Mouse (Mus musculus) effector memory CD4-positive, alpha-beta T cell, adult 5 months (primary cell): ENCODE results near the gene Chrm4. TPM values are rescaled to one million over a fixed set of nuclear protein-coding genes. Genes with fewer than 3 reads are reported as not detected.

Source experiments
- polyA plus RNA-seq: library from polyadenylated mRNA; unstranded; fragments of 100-300 nt; shearing (Covaris generic); gene quantifications from one replicate; pipeline ENCODE4 v1.2.1, GENCODE M21; 2017

Chrm4 gene
- polyA plus RNA-seq, result 1.0 TPM

GRCm38 (mm10) chr2:91926949-91927348, at the start of gene Chrm4:
Gene Chrm4, plus strand, starts transcription at chr2:91927249.

GRCm38 (mm10) chr2:91932160-91932711, 5.2 kb downstream of the Chrm4 start, which contains the start of gene Mdk:
Gene Mdk, minus strand, starts transcription at chr2:91932297.

GRCm38 (mm10) chr2:91945483-91945882, 18.4 kb downstream of the Chrm4 start, which contains the start of gene Gm9821:
Gene Gm9821, plus strand, starts transcription at chr2:91945703.

GRCm38 (mm10) chr2:91975581-91976541, 48.8 kb downstream of the Chrm4 start, which contains the start of gene Dgkz:
Gene Dgkz, minus strand, starts transcription at chr2:91975864.

Other genes starting within 250 kb of the Chrm4 start
- gene Atg13, start 216.7 kb upstream of the Chrm4 start, polyA plus RNA-seq, result 49.0 TPM
- 3.8 TPM for gene Harbi1, start 216.4 kb upstream of the Chrm4 start, polyA plus RNA-seq
- gene Ambra1, start 197.1 kb upstream of the Chrm4 start, polyA plus RNA-seq, result 40.9 TPM
- not detected for gene Mdk, start 5.0 kb downstream of the Chrm4 start, polyA plus RNA-seq
- gene Gm9821, start 18.5 kb downstream of the Chrm4 start, polyA plus RNA-seq, result 0.20 TPM
- 246 TPM for gene Dgkz, start 48.6 kb downstream of the Chrm4 start, polyA plus RNA-seq
- 0.52 TPM for gene Creb3l1, start 97.3 kb downstream of the Chrm4 start, polyA plus RNA-seq
- 54.9 TPM for gene Phf21a, start 165.9 kb downstream of the Chrm4 start, polyA plus RNA-seq